In genomic region chr1:160717742-160718141, GRCm38 (mm10) we compare ENCODE assay signal across 9 mouse cellular contexts.
DNase-seq lines count a peak whose midpoint lies in the region; ATAC-seq and TF ChIP-seq lines count a peak whose summit lies in the region.
"Had no signal": no experiment of that assay in that cellular context is flagged by ENCODE, and none has a peak within 500 bp of the region (broad histone marks: within the 10 kb centered on the region; RNA-seq: fewer than 3 reads in every experiment).

No protein-coding gene starts in this region.

- 12% methylated on average over 3 of the region's 3 CpGs for WGBS in forebrain, embryonic 11.5 days
- 18% methylated on average over 3 of the region's 3 CpGs for WGBS in forebrain, embryonic 12.5 days
- WGBS in liver, embryonic 14.5 days (ENCODE audit: insufficient replicate concordance): 20% methylated on average over 3 of the region's 3 CpGs
- 19% methylated on average over 3 of the region's 3 CpGs for WGBS in hindbrain, embryonic 13.5 days

- no peak overlapping the region for H3K27ac ChIP-seq in forebrain, embryonic 11.5 days (ENCODE audit: low read depth, low read length)
- no peak overlapping the region for H3K27ac ChIP-seq in forebrain, embryonic 12.5 days
- no peak overlapping the region for H3K27ac ChIP-seq in liver, embryonic 14.5 days
- no peak overlapping the region for H3K27ac ChIP-seq in hindbrain, embryonic 13.5 days

- no peak overlapping the region for H3K4me2 ChIP-seq in forebrain, embryonic 11.5 days (ENCODE audit: low read depth, low read length, severe bottlenecking)
- no peak overlapping the region for H3K4me2 ChIP-seq in forebrain, embryonic 12.5 days
- no peak overlapping the region for H3K4me2 ChIP-seq in liver, embryonic 14.5 days (ENCODE audit: low read depth)
- H3K4me2 ChIP-seq in hindbrain, embryonic 13.5 days: no peak overlapping the region

- no peaks in the 10 kb centered on the region for H3K9me3 ChIP-seq in forebrain, embryonic 11.5 days (ENCODE audit: control insufficient read depth, low read length)
- H3K9me3 ChIP-seq in forebrain, embryonic 12.5 days: no peaks in the 10 kb centered on the region
- no peaks in the 10 kb centered on the region for H3K9me3 ChIP-seq in liver, embryonic 14.5 days (ENCODE audit: control insufficient read depth, low read length)
- no peaks in the 10 kb centered on the region for H3K9me3 ChIP-seq in hindbrain, embryonic 13.5 days
- H3K9me3 ChIP-seq: megakaryocyte, embryonic 14.5 days had no signal

- no peaks in the 10 kb centered on the region for H3K4me1 ChIP-seq in forebrain, embryonic 11.5 days (replicated peaks; ENCODE audit: control insufficient read depth, insufficient read depth, low read length)
- H3K4me1 ChIP-seq in forebrain, embryonic 12.5 days: no peaks in the 10 kb centered on the region
- H3K4me1 ChIP-seq in liver, embryonic 14.5 days (replicated peaks; ENCODE audit: control insufficient read depth in 2 of 2, insufficient read depth in 2 of 2, low read length in 1 of 2): peaks cover 0 to 2% of the 10 kb centered on the region in 2 experiments; a peak in 3 of 4 replicates
- no peaks in the 10 kb centered on the region for H3K4me1 ChIP-seq in hindbrain, embryonic 13.5 days (replicated peaks)

- no peaks in the 10 kb centered on the region for H3K36me3 ChIP-seq in forebrain, embryonic 11.5 days (ENCODE audit: control insufficient read depth, insufficient read depth, low read length)
- H3K36me3 ChIP-seq in forebrain, embryonic 12.5 days (replicated peaks): no peaks in the 10 kb centered on the region
- peaks cover 8% of the 10 kb centered on the region for H3K36me3 ChIP-seq in liver, embryonic 14.5 days (replicated peaks; ENCODE audit: control insufficient read depth, insufficient read depth, low read depth)
- H3K36me3 ChIP-seq in hindbrain, embryonic 13.5 days: peaks cover 10% of the 10 kb centered on the region

- ATAC-seq in forebrain, embryonic 11.5 days (replicated peaks; ENCODE audit: low FRiP score): 0 out of 2 replicates have a peak, but pooled peaks have one; percentile 44
- no peak; the same call in 1 of the 2 replicates for ATAC-seq in forebrain, embryonic 12.5 days (ENCODE audit: low FRiP score)
- no peak for ATAC-seq in liver, embryonic 14.5 days (ENCODE audit: insufficient read depth)
- ATAC-seq in hindbrain, embryonic 13.5 days (ENCODE audit: low FRiP score): no peak

- peak; percentile 46; the same call in 1 of the 2 replicates for TF ChIP-seq CTCF in liver, embryonic 14.5 days (IDR thresholded peaks at IDR 0.05; ENCODE audit: low read depth)

- no peak for TF ChIP-seq EP300 in liver, embryonic 14.5 days (IDR thresholded peaks at IDR 0.05; ENCODE audit: low read depth)

- no peaks in the 10 kb centered on the region for H3K27me3 ChIP-seq in forebrain, embryonic 11.5 days (ENCODE audit: control insufficient read depth, insufficient read depth, low read length)
- no peaks in the 10 kb centered on the region for H3K27me3 ChIP-seq in forebrain, embryonic 12.5 days
- H3K27me3 ChIP-seq in liver, embryonic 14.5 days (ENCODE audit: control insufficient read depth, insufficient read depth, low read length): no peaks in the 10 kb centered on the region
- H3K27me3 ChIP-seq in hindbrain, embryonic 13.5 days: no peaks in the 10 kb centered on the region
- H3K27me3 ChIP-seq: megakaryocyte, embryonic 14.5 days had no signal

- H3K4me3 ChIP-seq in forebrain, embryonic 11.5 days (ENCODE audit: low read depth, low read length): no peak overlapping the region
- H3K4me3 ChIP-seq in forebrain, embryonic 12.5 days (replicated peaks): no peak overlapping the region
- H3K4me3 ChIP-seq in liver, embryonic 14.5 days (ENCODE audit: insufficient read depth in 1 of 2, low read depth in 2 of 2, low read length in 2 of 2): no peak overlapping the region
- H3K4me3 ChIP-seq in hindbrain, embryonic 13.5 days: no peak overlapping the region
- H3K4me3 ChIP-seq: megakaryocyte, embryonic 14.5 days had no signal

- no peak overlapping the region for H3K9ac ChIP-seq in forebrain, embryonic 11.5 days (ENCODE audit: low read length)
- H3K9ac ChIP-seq in forebrain, embryonic 12.5 days: no peak overlapping the region
- no peak overlapping the region for H3K9ac ChIP-seq in liver, embryonic 14.5 days (replicated peaks)
- no peak overlapping the region for H3K9ac ChIP-seq in hindbrain, embryonic 13.5 days

- no peak for DNase-seq in forebrain, embryonic 11.5 days (ENCODE audit: low spot score)
- DNase-seq in liver, embryonic 14.5 days (ENCODE audit: low read depth in 3 of 3, low spot score in 3 of 3): peak in 1 of 3 experiments; percentile 31
- DNase-seq in liver: no peak
- peak; percentile 32 for DNase-seq in c-Kit-negative CD71-positive TER-119-positive erythroid progenitor cells, embryonic 14.5 days (ENCODE audit: low read depth, low spot score)
- peak; percentile 54 for DNase-seq in retina, adult 2 months (ENCODE audit: low read depth, low spot score)
- DNase-seq in frontal cortex, postnatal 25 days (ENCODE audit: low spot score in 2 of 2): no peak

Comparison
In these comparisons a context has a peak if more than half of its experiments do, and no peak if none do; other contexts are left out.
1. DNase-seq: peak in c-Kit-negative CD71-positive TER-119-positive erythroid progenitor cells, embryonic 14.5 days (single experiment) and retina, adult 2 months (single experiment); none in forebrain, embryonic 11.5 days (single experiment), liver (single experiment) and frontal cortex, postnatal 25 days (0 of 2).